Mouse (Mus musculus) limb, embryonic 12.5 days (tissue): ENCODE results near the gene Pitpnm2. TPM values are rescaled to one million over a fixed set of nuclear protein-coding genes. Genes with fewer than 3 reads are reported as not detected.

ENCODE experiments used
- ATAC-seq: fragments of 200-750 bp; cut with Nextera tagmentation; 2 replicates; pipeline ENCODE4 v1.8.0; 2017; ENCODE audit warnings: low read depth, moderate TSS enrichment; ENCODE audit not compliant: insufficient number of reproducible peaks, insufficient read depth, low FRiP score, low TSS enrichment
- H3K27ac ChIP-seq: fragments of 300-500 bp; sonication (generic); 2 replicates; pipeline ENCODE4 v1.5.1; 2016; ENCODE audit warnings: mild to moderate bottlenecking, moderate library complexity
- H3K27me3 ChIP-seq: fragments of 300-500 bp; sonication (generic); 2 replicates; pipeline ENCODE4 v1.6.1; 2016; ENCODE audit warnings: mild to moderate bottlenecking, moderate library complexity
- H3K36me3 ChIP-seq: fragments of 300-500 bp; sonication (generic); 2 replicates; pipeline ENCODE4 v1.6.1; 2016; ENCODE audit warnings: mild to moderate bottlenecking, moderate library complexity
- H3K4me1 ChIP-seq: fragments of 300-500 bp; sonication (generic); replicated peaks from 2 replicates; pipeline ENCODE4 v1.6.1; 2016
- H3K4me2 ChIP-seq: fragments of 300-500 bp; sonication (generic); 2 replicates; pipeline ENCODE4 v1.6.1; 2016; ENCODE audit warnings: mild to moderate bottlenecking, moderate library complexity
- H3K4me3 ChIP-seq: fragments of 300-500 bp; sonication (generic); replicated peaks from 2 replicates; pipeline ENCODE4 v1.5.1; 2016; ENCODE audit warnings: mild to moderate bottlenecking
- H3K9ac ChIP-seq: fragments of 300-500 bp; sonication (generic); replicated peaks from 2 replicates; pipeline ENCODE4 v1.6.1; 2016; ENCODE audit warnings: mild to moderate bottlenecking, moderate library complexity
- H3K9me3 ChIP-seq: fragments of 300-500 bp; sonication (generic); 2 replicates; pipeline ENCODE4 v1.6.1; 2016; ENCODE audit warnings: mild to moderate bottlenecking, moderate library complexity
- WGBS: fragments of 180-500 bp; shearing (Covaris S2); methylation state at CpG from one replicate; pipeline ENCODE4 v1.1.7; 2016; 5-methylcytosine and 5-hydroxymethylcytosine counted together
- polyA plus RNA-seq: library from polyadenylated mRNA; unstranded; fragments of >200 nt; fragmentation: Nextera tagmentation; extraction: Ambion mirVana; gene quantifications from 2 replicates; pipeline ENCODE4 v1.2.1, GENCODE M21; 2016

The Pitpnm2 gene
- polyA plus RNA-seq, 1 experiment from 2014 or later, result 3.1 TPM

DNA sequence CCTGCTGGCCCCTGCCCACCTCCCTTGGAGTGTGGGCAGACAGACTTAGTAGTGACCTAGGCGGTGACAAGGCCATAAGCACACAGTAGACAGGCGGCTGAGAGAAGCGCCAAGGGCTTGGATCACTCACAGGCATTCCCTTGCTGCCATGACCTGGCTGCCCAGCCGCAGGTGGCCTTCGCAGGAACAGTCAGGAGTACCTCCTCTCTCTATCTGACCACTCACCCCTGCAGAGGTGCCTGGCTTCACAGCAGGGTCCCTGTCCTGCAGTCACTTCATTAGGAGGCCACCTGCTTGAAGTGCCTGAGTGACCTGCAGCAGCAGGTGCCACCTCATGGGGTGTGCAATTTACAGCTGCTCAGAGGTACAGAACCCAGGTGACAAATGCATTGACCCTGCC is 50.4 kb downstream of the Pitpnm2 start:
- Histone ChIP-seq H3K27ac (no peak overlapping the region), H3K9ac (no peak overlapping the region), H3K4me1 (0 out of 2 replicates have a peak, but pooled peaks cover 13% of the 10 kb centered on the region), H3K4me3 (no peak overlapping the region), H3K4me2 (no peak overlapping the region), H3K9me3 (no peaks in the 10 kb centered on the region), H3K27me3 (no peaks in the 10 kb centered on the region), H3K36me3 (no peaks in the 10 kb centered on the region)
- no peak for ATAC-seq
- WGBS, result 59% methylated on average over 5 of the region's 5 CpGs

GRCm38 (mm10) chr5:124198473-124198872 is 51.1 kb downstream of the Pitpnm2 start:
- no peak for ATAC-seq
- Histone ChIP-seq H3K4me2 (no peak overlapping the region), H3K36me3 (no peaks in the 10 kb centered on the region), H3K27me3 (no peaks in the 10 kb centered on the region), H3K4me1 (peaks cover 20% of the 10 kb centered on the region), H3K9ac (no peak overlapping the region), H3K9me3 (no peaks in the 10 kb centered on the region), H3K27ac (no peak overlapping the region), H3K4me3 (no peak overlapping the region)
- WGBS, result 70% methylated on average over 7 of the region's 7 CpGs

DNA sequence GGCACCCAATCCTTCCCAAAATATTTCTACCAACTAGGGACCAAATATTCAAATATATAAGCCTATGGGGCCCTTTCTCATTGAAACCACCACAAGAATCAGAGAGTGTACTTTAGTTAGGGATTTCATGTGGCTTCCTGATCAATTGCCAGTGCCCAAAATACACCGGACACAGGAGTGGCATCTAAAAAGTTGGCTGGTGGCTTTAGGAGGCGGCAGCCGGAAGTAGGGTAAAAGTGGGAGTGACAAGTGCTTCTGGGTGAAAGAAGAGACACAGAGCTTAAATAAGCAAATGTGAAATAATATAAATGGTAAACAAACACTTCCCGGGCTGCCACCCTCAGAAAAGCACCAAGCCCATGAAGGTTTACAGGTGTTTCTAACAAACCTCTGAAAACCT is 53.5 kb downstream of the Pitpnm2 start:
- 92% methylated on average over 4 of the region's 4 CpGs for WGBS
- peaks cover 29% of the 10 kb centered on the region for H3K4me1 ChIP-seq

GRCm38 (mm10) chr5:124194386-124195084 is 55.0 kb downstream of the Pitpnm2 start:
- Histone ChIP-seq H3K9ac (no peak overlapping the region), H3K27me3 (no peaks in the 10 kb centered on the region), H3K36me3 (no peaks in the 10 kb centered on the region), H3K4me1 (peaks cover 27% of the 10 kb centered on the region), H3K4me3 (no peak overlapping the region), H3K9me3 (no peaks in the 10 kb centered on the region), H3K4me2 (no peak overlapping the region), H3K27ac (no peak overlapping the region)
- 61% methylated on average over 11 of the region's 11 CpGs for WGBS
- no peak for ATAC-seq

More for the DNA sequence above, 53.5 kb downstream of the Pitpnm2 start:
- Histone ChIP-seq H3K9me3 (no peaks in the 10 kb centered on the region), H3K36me3 (no peaks in the 10 kb centered on the region), H3K27ac (no peak overlapping the region), H3K9ac (no peak overlapping the region), H3K4me2 (no peak overlapping the region), H3K27me3 (no peaks in the 10 kb centered on the region), H3K4me3 (no peak overlapping the region)
- no peak for ATAC-seq

DNA sequence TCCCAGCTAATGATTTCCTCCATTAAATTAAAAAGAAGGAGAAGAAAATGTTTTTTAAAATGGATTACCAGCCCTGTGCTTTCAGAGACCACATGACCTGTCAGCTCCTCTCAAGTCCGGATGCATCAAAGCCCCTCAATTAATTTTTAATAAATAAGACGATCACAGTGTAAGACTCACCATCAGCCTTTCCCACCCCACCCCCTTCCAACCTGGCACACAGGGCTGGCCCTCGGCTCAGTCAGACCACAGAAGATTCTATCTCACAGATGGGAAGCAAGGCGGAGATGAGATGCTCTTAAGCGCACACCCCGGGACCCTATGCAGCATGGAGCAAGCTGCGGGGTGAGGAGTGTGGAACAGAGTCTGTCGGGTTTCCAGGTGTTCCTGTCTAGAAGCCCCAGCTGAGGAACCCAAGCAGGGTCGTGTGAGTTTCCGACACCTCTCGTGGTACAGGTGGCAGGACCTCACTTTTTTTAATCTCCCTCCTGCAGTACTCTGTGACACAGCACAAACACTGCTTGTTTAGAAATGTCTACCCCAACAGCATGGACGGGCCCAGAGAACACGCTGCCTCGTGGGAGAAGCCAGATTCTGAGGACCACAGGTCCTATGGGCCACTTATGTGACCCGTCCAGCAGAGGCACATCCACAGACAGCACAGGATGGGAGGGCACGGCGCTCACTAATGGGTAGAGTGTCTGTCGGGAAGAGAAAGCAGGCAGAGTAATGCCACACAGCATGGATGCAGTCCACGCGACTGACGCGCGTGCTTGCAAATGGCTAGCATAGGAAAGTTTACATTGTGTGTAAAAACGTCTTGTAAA is 56.1 kb downstream of the Pitpnm2 start:
- H3K4me1 ChIP-seq, result peaks cover 23% of the 10 kb centered on the region
- H3K27me3 ChIP-seq, result no peaks in the 10 kb centered on the region
- 71% methylated on average over 24 of the region's 24 CpGs for WGBS
- H3K9me3 ChIP-seq, result no peaks in the 10 kb centered on the region
- H3K4me2 ChIP-seq, result no peak overlapping the region
- H3K9ac ChIP-seq, result no peak overlapping the region
- no peak for ATAC-seq
- H3K36me3 ChIP-seq, result no peaks in the 10 kb centered on the region
- no peak overlapping the region for H3K27ac ChIP-seq
- H3K4me3 ChIP-seq, result no peak overlapping the region

- Histone ChIP-seq H3K4me1 (peaks cover 26% of the 10 kb centered on the region), H3K9me3 (no peaks in the 10 kb centered on the region), H3K9ac (no peak overlapping the region), H3K27me3 (peaks cover 1% of the 10 kb centered on the region; the same call in 1 of the 2 replicates), H3K4me2 (no peak overlapping the region), H3K4me3 (no peak overlapping the region), H3K27ac (no peak overlapping the region), H3K36me3 (no peaks in the 10 kb centered on the region)
- no peak for ATAC-seq
- 57% methylated on average over 10 of the region's 10 CpGs for WGBS
Measured at GRCm38 (mm10) chr5:124192726-124193285, 56.8 kb downstream of the Pitpnm2 start.

- ATAC-seq, result no peak
- Histone ChIP-seq H3K27ac (no peak overlapping the region), H3K27me3 (peaks cover 7% of the 10 kb centered on the region), H3K4me2 (no peak overlapping the region), H3K9ac (no peak overlapping the region), H3K36me3 (no peaks in the 10 kb centered on the region), H3K4me1 (peaks cover 32% of the 10 kb centered on the region), H3K9me3 (no peaks in the 10 kb centered on the region), H3K4me3 (no peak overlapping the region)
- WGBS, result 68% methylated on average over 7 of the region's 7 CpGs
Measured at GRCm38 (mm10) chr5:124192251-124192710, 57.3 kb downstream of the Pitpnm2 start.

- no peak overlapping the region for H3K4me2 ChIP-seq
- no peak overlapping the region for H3K27ac ChIP-seq
- H3K9me3 ChIP-seq, result no peaks in the 10 kb centered on the region
- no peak overlapping the region for H3K9ac ChIP-seq
- H3K4me3 ChIP-seq, result no peak overlapping the region
- H3K36me3 ChIP-seq, result no peaks in the 10 kb centered on the region
- ATAC-seq, result no peak
- H3K4me1 ChIP-seq, result peaks cover 51% of the 10 kb centered on the region
- H3K27me3 ChIP-seq, result peaks cover 24% of the 10 kb centered on the region
- 85% methylated on average over 10 of the region's 10 CpGs for WGBS
Measured at GRCm38 (mm10) chr5:124190146-124190870, 59.3 kb downstream of the Pitpnm2 start.

DNA sequence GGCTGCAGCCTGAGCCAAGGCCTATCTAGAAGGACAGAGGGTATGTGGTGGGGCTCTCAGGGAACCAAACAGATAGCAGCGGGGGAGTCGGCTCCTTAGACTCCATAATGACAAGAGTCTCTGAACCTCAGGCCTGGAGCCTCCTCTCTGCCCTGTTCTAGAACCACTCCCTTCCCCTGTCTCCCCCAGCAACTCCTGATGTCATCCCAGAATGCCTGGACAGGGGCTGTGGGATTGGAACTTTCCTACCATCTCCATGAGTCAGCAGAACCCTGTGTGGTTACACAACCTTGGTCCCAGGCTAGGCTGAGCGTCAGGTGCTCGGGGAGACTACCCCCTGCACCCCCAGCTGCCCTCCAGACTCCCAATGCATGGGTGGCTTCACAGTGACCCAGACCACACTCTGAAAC is 60.0 kb downstream of the Pitpnm2 start:
- no peaks in the 10 kb centered on the region for H3K9me3 ChIP-seq
- 97% methylated on average over 4 of the region's 4 CpGs for WGBS
- no peak for ATAC-seq
- H3K4me1 ChIP-seq, result peaks cover 55% of the 10 kb centered on the region
- H3K9ac ChIP-seq, result no peak overlapping the region
- H3K4me3 ChIP-seq, result no peak overlapping the region
- H3K4me2 ChIP-seq, result no peak overlapping the region
- no peak overlapping the region for H3K27ac ChIP-seq
- no peaks in the 10 kb centered on the region for H3K36me3 ChIP-seq
- peaks cover 25% of the 10 kb centered on the region for H3K27me3 ChIP-seq

- Histone ChIP-seq H3K36me3 (no peaks in the 10 kb centered on the region), H3K27me3 (peaks cover 31% of the 10 kb centered on the region), H3K4me3 (0 out of 2 replicates have a peak overlapping the region, but pooled peaks have one; percentile 13), H3K27ac (no peak overlapping the region; the same call in 1 of the 2 replicates), H3K9me3 (no peaks in the 10 kb centered on the region), H3K4me2 (peak overlapping the region; percentile 48), H3K4me1 (peaks cover 42% of the 10 kb centered on the region), H3K9ac (peak overlapping the region; percentile 27; the same call in 1 of the 2 replicates)
- WGBS, result 64% methylated on average over 12 of the region's 12 CpGs
- no peak for ATAC-seq
Measured at GRCm38 (mm10) chr5:124187508-124188311, 61.9 kb downstream of the Pitpnm2 start.
